ENCODE assay signal across 13 mouse cellular contexts in genomic region chr1:13454534-13454933, GRCm38 (mm10).
DNase-seq lines count a peak whose midpoint lies in the region; ATAC-seq lines count a peak whose summit lies in the region.
"Had no signal": no experiment of that assay in that cellular context is flagged by ENCODE, and none has a peak within 500 bp of the region (broad histone marks: within the 10 kb centered on the region; RNA-seq: fewer than 3 reads in every experiment).

No protein-coding gene starts in this region.

- ATAC-seq in megakaryocyte progenitor cell, adult 5-6 weeks (replicated peaks; ENCODE audit: poor library complexity): peak; percentile 46; the same call in 1 of the 2 replicates
- ATAC-seq: forebrain, embryonic 13.5 days had no signal

- DNase-seq in 416B (ENCODE audit: low read depth): peak; percentile 68
- peak; percentile 41 for DNase-seq in CD4-positive, CD25-positive, alpha-beta regulatory T cell, adult 2 months (ENCODE audit: low read depth, low spot score)
- peak; percentile 16 for DNase-seq in c-Kit-positive CD71-negative TER-119-negative erythroid progenitor cells, embryonic 14.5 days (ENCODE audit: low read depth)
- no peak for DNase-seq in natural killer cell, adult 2 months (ENCODE audit: low spot score in 2 of 2)
- no peak for DNase-seq in left cerebral cortex, postnatal 4 days
- DNase-seq in gastrocnemius, postnatal 14 days: no peak
- DNase-seq: adrenal gland, postnatal 10 days; cerebellum, postnatal 10 days; heart, adult 11 months; heart, postnatal 14 days; kidney, adult 18-20 months had no signal

- intact Hi-C loops in left cerebral cortex, postnatal 4 days (cut with DNase I): no loop called here
- intact Hi-C loops in gastrocnemius, postnatal 14 days (cut with DNase I; ENCODE audit: low total_unique reads): no loop called here

Comparison
In these comparisons a context has a peak if more than half of its experiments do, and no peak if none do; other contexts are left out.
1. DNase-seq: peak in 416B (single experiment), CD4-positive, CD25-positive, alpha-beta regulatory T cell, adult 2 months (single experiment) and c-Kit-positive CD71-negative TER-119-negative erythroid progenitor cells, embryonic 14.5 days (single experiment); none in natural killer cell, adult 2 months (0 of 2), left cerebral cortex, postnatal 4 days (single experiment) and gastrocnemius, postnatal 14 days (single experiment).